Mouse (Mus musculus): ENCODE data around the gene Tgfb2.
A peak's percentile ranks its signal among the peaks of the same experiment; 100 is the strongest.

The Tgfb2 gene

GRCm38 (mm10) chr1:186705915-186706248, at the start of gene Tgfb2:
Tgfb2 (minus strand) TSS chr1:186705989.
- peak; percentile 15 for DNase-seq

- peak; percentile 24 for DNase-seq
Measured at GRCm38 (mm10) chr1:186749675-186750283, 44.0 kb upstream of the Tgfb2 start.

GRCm38 (mm10) chr1:186748724-186749653, 43.2 kb upstream of the Tgfb2 start, which contains the start of gene Rrp15:
Rrp15 (minus strand) TSS chr1:186749358.
- peak; percentile 87 for DNase-seq

GRCm38 (mm10) chr1:186739828-186740227, 34.0 kb upstream of the Tgfb2 start:
- no peak for DNase-seq

GRCm38 (mm10) chr1:186735537-186735936, 29.7 kb upstream of the Tgfb2 start:
- DNase-seq, result no peak

GRCm38 (mm10) chr1:186733052-186733451, 27.3 kb upstream of the Tgfb2 start:
- no peak for DNase-seq

GRCm38 (mm10) chr1:186728778-186729177, 23.0 kb upstream of the Tgfb2 start:
- no peak for DNase-seq

- DNase-seq, result no peak
Measured at GRCm38 (mm10) chr1:186726117-186726516, 20.3 kb upstream of the Tgfb2 start.

GRCm38 (mm10) chr1:186722299-186722698, 16.5 kb upstream of the Tgfb2 start:
- DNase-seq, result no peak

- DNase-seq, result peak; percentile 87
Measured at GRCm38 (mm10) chr1:186721846-186722245, 16.1 kb upstream of the Tgfb2 start.

- no peak for DNase-seq
Measured at GRCm38 (mm10) chr1:186721166-186721565, 15.4 kb upstream of the Tgfb2 start.

- peak; percentile 33 for DNase-seq
Measured at GRCm38 (mm10) chr1:186719708-186720107, 13.9 kb upstream of the Tgfb2 start.

- DNase-seq, result no peak
Measured at GRCm38 (mm10) chr1:186718881-186719280, 13.1 kb upstream of the Tgfb2 start.

GRCm38 (mm10) chr1:186714980-186715896, 9.4 kb upstream of the Tgfb2 start:
- DNase-seq, result peak; percentile 2

GRCm38 (mm10) chr1:186714215-186714614, 8.4 kb upstream of the Tgfb2 start:
- DNase-seq, result peak; percentile 2

GRCm38 (mm10) chr1:186712802-186713471, 7.1 kb upstream of the Tgfb2 start:
- peak; percentile 32 for DNase-seq

GRCm38 (mm10) chr1:186705203-186705914, 430 bp downstream of the Tgfb2 start:
- DNase-seq, result peak; percentile 61

GRCm38 (mm10) chr1:186703980-186704701, 1.6 kb downstream of the Tgfb2 start:
- DNase-seq, result peak; percentile 38

GRCm38 (mm10) chr1:186703256-186703979, 2.4 kb downstream of the Tgfb2 start:
- DNase-seq, result no peak

Measured in thymus, postnatal 4 days (tissue).